Mouse (Mus musculus) right cerebral cortex, postnatal 4 days (tissue): ENCODE results near the gene Ptpn12.

Experiments
- DNase-seq: peaks from one replicate; pipeline ENCODE4 v3.0.0-alpha.2; 2022

Ptpn12 gene

GRCm38 (mm10) chr5:21055820-21056531 lies at the start of gene Ptpn12:
Gene Ptpn12 (minus strand): TSS chr5:21055911.
- peak; percentile 97 for DNase-seq

- DNase-seq, result no peak
Observed at GRCm38 (mm10) chr5:21091179-21091578, 35.5 kb upstream of the Ptpn12 start.

- DNase-seq, result no peak
Observed at GRCm38 (mm10) chr5:21057217-21057616, 1.5 kb upstream of the Ptpn12 start.

GRCm38 (mm10) chr5:21056595-21056994 lies 884 bp upstream of the Ptpn12 start:
- no peak for DNase-seq

- peak; percentile 45 for DNase-seq
Observed at GRCm38 (mm10) chr5:21055071-21055819, 466 bp downstream of the Ptpn12 start.

- peak; percentile 42 for DNase-seq
Observed at GRCm38 (mm10) chr5:21054472-21055070, 1.1 kb downstream of the Ptpn12 start.

- no peak for DNase-seq
Observed at GRCm38 (mm10) chr5:21053571-21054307, 2.0 kb downstream of the Ptpn12 start.

GRCm38 (mm10) chr5:21052521-21052920 lies 3.2 kb downstream of the Ptpn12 start:
- no peak for DNase-seq

- no peak for DNase-seq
Observed at GRCm38 (mm10) chr5:21050770-21051122, 5.0 kb downstream of the Ptpn12 start.

- DNase-seq, result no peak
Observed at GRCm38 (mm10) chr5:21050061-21050769, 5.5 kb downstream of the Ptpn12 start.

GRCm38 (mm10) chr5:21049006-21049405 lies 6.7 kb downstream of the Ptpn12 start:
- DNase-seq, result no peak

GRCm38 (mm10) chr5:21047114-21047513 lies 8.6 kb downstream of the Ptpn12 start:
- DNase-seq, result no peak

- no peak for DNase-seq
Observed at GRCm38 (mm10) chr5:21046150-21047048, 9.3 kb downstream of the Ptpn12 start.

- DNase-seq, result no peak
Observed at GRCm38 (mm10) chr5:21045462-21045861, 10.2 kb downstream of the Ptpn12 start.

GRCm38 (mm10) chr5:21038100-21038499 lies 17.6 kb downstream of the Ptpn12 start:
- DNase-seq, result no peak

GRCm38 (mm10) chr5:21035689-21036480 lies 19.8 kb downstream of the Ptpn12 start:
- no peak for DNase-seq

- DNase-seq, result no peak
Observed at GRCm38 (mm10) chr5:21034388-21034966, 21.2 kb downstream of the Ptpn12 start.

GRCm38 (mm10) chr5:21033382-21034056 lies 22.2 kb downstream of the Ptpn12 start:
- peak; percentile 36 for DNase-seq

GRCm38 (mm10) chr5:21032626-21033025 lies 23.1 kb downstream of the Ptpn12 start:
- no peak for DNase-seq

GRCm38 (mm10) chr5:21030226-21030625 lies 25.5 kb downstream of the Ptpn12 start:
- DNase-seq, result no peak
